Mouse (Mus musculus) neural tube, embryonic 11.5 days (tissue): ENCODE measurements around the gene Elf4. TPM values are rescaled to one million over a fixed set of nuclear protein-coding genes. Genes with fewer than 3 reads are reported as not detected.

ENCODE experiments used
- ATAC-seq: fragments of 200-750 bp; cut with Nextera tagmentation; 2 replicates; pipeline ENCODE4 v1.8.0; 2017; ENCODE audit warnings: moderate number of reproducible peaks, mild to moderate bottlenecking, moderate TSS enrichment, moderate library complexity; ENCODE audit not compliant: insufficient read depth, low FRiP score, low TSS enrichment
- DNase-seq: peaks from one replicate; pipeline ENCODE4 v3.0.0-alpha.2; 2015; ENCODE audit warnings: low spot score
- H3K27ac ChIP-seq: fragments of 300-500 bp; sonication (generic); 2 replicates; pipeline ENCODE4 v1.5.1; 2014; ENCODE audit warnings: low read depth, mild to moderate bottlenecking, low read length
- H3K27me3 ChIP-seq: fragments of 300-500 bp; sonication (generic); 2 replicates; pipeline ENCODE4 v1.6.1; 2014; ENCODE audit warnings: mild to moderate bottlenecking, low read length, mixed read lengths; ENCODE audit not compliant: control insufficient read depth, insufficient read depth
- H3K36me3 ChIP-seq: fragments of 300-500 bp; sonication (generic); 2 replicates; pipeline ENCODE4 v1.6.1; 2014; ENCODE audit warnings: mild to moderate bottlenecking, low read length, moderate library complexity, mixed read lengths; ENCODE audit not compliant: control insufficient read depth, insufficient read depth
- H3K4me1 ChIP-seq: fragments of 300-500 bp; sonication (generic); 2 replicates; pipeline ENCODE4 v1.6.1; 2014; ENCODE audit warnings: low read length, mixed read lengths; ENCODE audit not compliant: control insufficient read depth, insufficient read depth
- H3K4me2 ChIP-seq: fragments of 300-500 bp; sonication (generic); 2 replicates; pipeline ENCODE4 v1.6.1; 2014; ENCODE audit warnings: low read depth, mild to moderate bottlenecking, moderate library complexity
- H3K4me3 ChIP-seq: fragments of 300-500 bp; sonication (generic); 2 replicates; pipeline ENCODE4 v1.5.1; 2014; ENCODE audit warnings: low read depth, low read length
- H3K9ac ChIP-seq: fragments of 300-500 bp; sonication (generic); 2 replicates; pipeline ENCODE4 v1.6.1; 2014; ENCODE audit warnings: mild to moderate bottlenecking, low read length
- H3K9me3 ChIP-seq: fragments of 300-500 bp; sonication (generic); 2 replicates; pipeline ENCODE4 v1.6.1; 2016; ENCODE audit warnings: low read length; ENCODE audit not compliant: control insufficient read depth
- WGBS: fragments of 180-500 bp; shearing (Covaris S2); extraction: QIAGEN DNeasy Blood & Tissue Kit; methylation state at CpG from one replicate; pipeline ENCODE4 v1.1.7; 2014; 5-methylcytosine and 5-hydroxymethylcytosine counted together
- polyA plus RNA-seq: library from polyadenylated mRNA; unstranded; fragments of >200 nt; fragmentation: Nextera tagmentation; extraction: Ambion mirVana; gene quantifications from 2 replicates; pipeline ENCODE4 v1.2.1, GENCODE M21; 2014

Elf4 gene
- polyA plus RNA-seq, 1 experiment from 2014 or later: 2.3 TPM

DNA sequence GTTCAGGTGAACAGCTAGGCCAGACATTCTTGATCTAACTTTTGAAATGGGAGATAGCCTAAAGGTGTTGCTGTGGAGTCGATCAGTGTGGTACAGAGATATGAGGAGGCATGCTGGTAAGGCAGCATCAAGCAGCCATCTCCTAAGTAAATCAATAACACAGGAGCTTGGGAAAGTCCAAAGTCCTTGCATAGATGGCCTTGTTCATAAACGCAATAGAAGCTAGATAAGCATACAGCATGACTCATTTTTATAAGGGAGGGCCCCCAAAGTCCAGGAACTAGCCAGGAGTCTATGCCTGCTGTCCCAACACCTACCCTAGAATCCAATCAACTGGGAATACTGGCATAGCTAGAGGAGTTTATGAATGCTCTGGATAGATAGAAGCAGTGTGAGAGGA lies 44.5 kb downstream of the Elf4 start:
- DNase-seq: no peak
- no peak for ATAC-seq
- no peak overlapping the region for H3K27ac ChIP-seq
- no peaks in the 10 kb centered on the region for H3K36me3 ChIP-seq
- no peak overlapping the region for H3K4me2 ChIP-seq
- no peaks in the 10 kb centered on the region for H3K27me3 ChIP-seq
- no peak overlapping the region for H3K4me3 ChIP-seq
- H3K9ac ChIP-seq: no peak overlapping the region
- WGBS: 88% methylated on average over 2 of the region's 2 CpGs
- H3K9me3 ChIP-seq: no peaks in the 10 kb centered on the region
- H3K4me1 ChIP-seq: no peaks in the 10 kb centered on the region

DNA sequence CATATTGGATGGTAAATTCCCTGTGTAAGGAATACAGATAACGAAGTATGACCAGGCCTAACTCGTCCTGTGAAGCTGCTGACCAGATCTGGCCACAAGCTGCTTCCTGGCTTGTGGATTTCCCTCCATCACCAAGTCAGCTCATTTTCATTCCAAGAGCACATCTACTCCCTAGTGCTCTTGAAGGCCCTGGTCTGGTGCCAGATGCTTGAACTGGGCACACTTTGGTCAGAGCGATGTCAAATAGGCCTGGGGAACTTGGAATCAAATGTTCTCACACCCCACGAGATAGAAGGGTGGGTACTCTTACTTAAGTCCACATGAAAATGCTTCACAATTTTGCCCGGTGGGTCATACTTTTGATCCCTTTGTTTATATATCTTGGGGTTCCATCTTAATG lies 48.6 kb downstream of the Elf4 start:
- 79% methylated on average over 5 of the region's 5 CpGs for WGBS
- Histone ChIP-seq H3K4me1 (no peaks in the 10 kb centered on the region), H3K9me3 (no peaks in the 10 kb centered on the region)

GRCm38 (mm10) chrX:48412629-48413028 lies 50.3 kb downstream of the Elf4 start:
- DNase-seq (no peak), ATAC-seq (no peak)
- Histone ChIP-seq H3K4me2 (no peak overlapping the region), H3K27ac (no peak overlapping the region), H3K9ac (no peak overlapping the region), H3K27me3 (no peaks in the 10 kb centered on the region), H3K4me1 (no peaks in the 10 kb centered on the region), H3K9me3 (no peaks in the 10 kb centered on the region), H3K4me3 (no peak overlapping the region), H3K36me3 (no peaks in the 10 kb centered on the region)
- WGBS: 78% methylated on average over 6 of the region's 6 CpGs

More for the DNA sequence above, 48.6 kb downstream of the Elf4 start:
- Histone ChIP-seq H3K27me3 (no peaks in the 10 kb centered on the region), H3K4me3 (no peak overlapping the region), H3K9ac (no peak overlapping the region), H3K27ac (no peak overlapping the region), H3K4me2 (no peak overlapping the region), H3K36me3 (no peaks in the 10 kb centered on the region)
- no peak for DNase-seq
- no peak for ATAC-seq

- DNase-seq (no peak), ATAC-seq (0 out of 2 replicates have a peak, but pooled peaks have one; percentile 3)
- WGBS: 29% methylated on average over 7 of the region's 7 CpGs
- Histone ChIP-seq H3K36me3 (no peaks in the 10 kb centered on the region), H3K4me3 (no peak overlapping the region), H3K9ac (no peak overlapping the region), H3K4me1 (no peaks in the 10 kb centered on the region), H3K4me2 (peak overlapping the region; percentile 45; the same call in 1 of the 2 replicates), H3K9me3 (no peaks in the 10 kb centered on the region), H3K27ac (no peak overlapping the region), H3K27me3 (no peaks in the 10 kb centered on the region)
Observed at GRCm38 (mm10) chrX:48410388-48410776, 52.5 kb downstream of the Elf4 start.

DNA sequence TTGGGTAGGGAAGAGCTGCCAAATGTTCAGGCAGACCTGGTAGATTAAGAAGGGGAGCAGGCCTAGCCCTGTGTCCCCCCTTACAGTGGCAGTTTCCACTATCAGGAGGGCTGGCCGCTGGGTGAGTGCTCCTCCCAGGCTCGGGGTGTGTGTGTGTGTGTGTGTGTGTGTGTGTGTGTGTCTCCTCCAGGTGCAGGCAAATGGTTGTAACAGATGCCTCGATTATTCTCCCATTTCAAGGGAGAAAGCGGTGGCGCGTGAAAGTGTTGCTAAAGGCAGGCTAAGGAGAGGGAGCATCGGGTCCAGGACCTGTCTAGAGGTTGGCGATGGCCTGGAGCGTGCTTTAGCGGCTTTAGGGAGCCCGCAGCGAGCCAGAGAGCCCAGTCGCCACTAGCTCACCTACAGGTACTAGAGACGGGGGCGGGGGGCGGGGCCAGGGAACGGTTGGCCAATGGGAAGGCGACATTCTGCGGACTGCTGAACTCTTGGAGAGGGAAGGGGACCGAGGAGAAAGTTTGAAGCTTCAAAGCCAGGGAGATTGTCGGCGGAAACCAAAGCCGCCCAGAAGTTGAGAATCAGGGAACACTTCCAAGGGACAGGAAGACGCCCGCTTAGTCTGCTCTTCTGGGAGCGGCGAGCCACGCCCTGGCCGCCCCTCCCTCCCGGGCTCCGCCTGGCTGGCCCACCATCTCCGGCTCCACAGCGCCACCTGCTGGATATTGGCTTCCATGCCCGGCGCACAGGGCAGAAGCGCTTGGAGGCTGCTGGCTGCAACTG lies 53.1 kb downstream of the Elf4 start:
- peak overlapping the region; percentile 34 for H3K4me3 ChIP-seq
- no peaks in the 10 kb centered on the region for H3K4me1 ChIP-seq
- peak; percentile 85 for DNase-seq
- ATAC-seq: peak; percentile 87
- no peak overlapping the region for H3K27ac ChIP-seq
- H3K36me3 ChIP-seq: no peaks in the 10 kb centered on the region
- no peaks in the 10 kb centered on the region for H3K27me3 ChIP-seq
- 18% methylated on average over 31 of the region's 36 CpGs for WGBS
- no peak overlapping the region for H3K9ac ChIP-seq
- peak overlapping the region; percentile 45 for H3K4me2 ChIP-seq
- H3K9me3 ChIP-seq: no peaks in the 10 kb centered on the region

GRCm38 (mm10) chrX:48405141-48405540 lies 57.8 kb downstream of the Elf4 start:
- whole genome bisulfite sequencing: 48% methylated on average over 3 of the region's 3 CpGs
- Histone ChIP-seq H3K9me3 (no peaks in the 10 kb centered on the region), H3K9ac (no peak overlapping the region), H3K4me1 (no peaks in the 10 kb centered on the region), H3K27me3 (no peaks in the 10 kb centered on the region), H3K27ac (no peak overlapping the region), H3K36me3 (no peaks in the 10 kb centered on the region; the same call in 1 of the 2 replicates), H3K4me2 (no peak overlapping the region), H3K4me3 (no peak overlapping the region)
- no peak for DNase-seq
- no peak for ATAC-seq

GRCm38 (mm10) chrX:48399994-48400393 lies 62.9 kb downstream of the Elf4 start:
- Histone ChIP-seq H3K4me3 (no peak overlapping the region), H3K36me3 (no peaks in the 10 kb centered on the region; the same call in 1 of the 2 replicates), H3K9ac (no peak overlapping the region), H3K27me3 (no peaks in the 10 kb centered on the region), H3K4me2 (no peak overlapping the region), H3K9me3 (no peaks in the 10 kb centered on the region), H3K27ac (no peak overlapping the region), H3K4me1 (no peaks in the 10 kb centered on the region)
- WGBS: 77% methylated on average over 4 of the region's 4 CpGs
- ATAC-seq: no peak
- no peak for DNase-seq

- no peaks in the 10 kb centered on the region for H3K27me3 ChIP-seq
- WGBS: 86% methylated on average over 6 of the region's 6 CpGs
- ATAC-seq: no peak
- DNase-seq: no peak
- H3K27ac ChIP-seq: no peak overlapping the region
- no peak overlapping the region for H3K4me2 ChIP-seq
- no peak overlapping the region for H3K4me3 ChIP-seq
- H3K36me3 ChIP-seq: no peaks in the 10 kb centered on the region; the same call in 1 of the 2 replicates
- H3K9me3 ChIP-seq: no peaks in the 10 kb centered on the region
- H3K9ac ChIP-seq: no peak overlapping the region
- H3K4me1 ChIP-seq: no peaks in the 10 kb centered on the region
Observed at GRCm38 (mm10) chrX:48389380-48389779, 73.6 kb downstream of the Elf4 start.

DNA sequence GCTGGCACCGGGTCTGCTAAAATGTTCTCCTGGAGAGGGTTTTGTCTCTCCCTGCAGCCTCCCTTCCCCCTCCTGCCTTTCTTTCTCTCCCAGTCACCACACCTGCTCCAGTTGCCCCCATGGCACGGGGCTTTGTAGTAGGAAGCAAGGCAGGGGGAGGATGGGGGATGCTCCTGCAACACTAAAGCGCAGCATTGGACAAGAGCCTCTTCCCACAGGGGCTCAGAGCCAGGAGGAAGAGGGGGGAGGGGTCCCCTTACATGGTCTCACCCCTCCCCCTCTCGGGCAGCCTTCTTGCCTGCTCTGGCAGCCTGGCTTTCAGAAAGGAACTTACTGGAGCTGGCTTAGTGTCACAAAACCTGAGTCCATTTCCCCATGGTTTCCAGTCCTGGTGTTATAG lies 77.0 kb downstream of the Elf4 start:
- WGBS: 52% methylated on average over 4 of the region's 4 CpGs
- Histone ChIP-seq H3K27ac (no peak overlapping the region), H3K9ac (no peak overlapping the region), H3K27me3 (no peaks in the 10 kb centered on the region), H3K36me3 (no peaks in the 10 kb centered on the region), H3K4me1 (no peaks in the 10 kb centered on the region), H3K4me3 (no peak overlapping the region), H3K9me3 (no peaks in the 10 kb centered on the region), H3K4me2 (no peak overlapping the region)
- no peak for DNase-seq
- no peak for ATAC-seq
